ENCODE assay signal across 12 mouse cellular contexts in the genomic region with DNA sequence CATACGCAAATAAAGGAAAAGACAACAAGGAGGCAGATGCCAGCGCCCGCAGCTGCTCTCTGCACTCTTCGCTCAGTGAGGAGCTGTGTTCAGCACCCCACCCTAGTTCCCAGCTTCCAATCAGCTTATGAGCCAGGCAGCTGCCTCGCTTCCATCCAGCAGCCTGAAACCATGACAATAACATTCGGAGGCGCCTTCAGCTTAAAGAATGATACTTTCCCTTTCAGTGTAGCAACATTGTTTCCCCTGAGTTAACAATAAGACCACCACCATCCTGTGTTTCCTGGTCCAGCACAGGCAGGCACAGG.
DNase-seq lines count a peak whose midpoint lies in the region; ATAC-seq and TF ChIP-seq lines count a peak whose summit lies in the region.
"Had no signal": no experiment of that assay in that cellular context is flagged by ENCODE, and none has a peak within 500 bp of the region (broad histone marks: within the 10 kb centered on the region; RNA-seq: fewer than 3 reads in every experiment).

No protein-coding gene starts in this region.

- no peak for DNase-seq in heart, adult 2 months
- DNase-seq in midbrain, embryonic 10.5 days (ENCODE audit: low spot score) = no peak
- DNase-seq in brain, adult 2 months (ENCODE audit: low read depth, low spot score) = peak; percentile 70
- peak; percentile 70 for DNase-seq in midbrain, embryonic 14.5 days
- no peak for DNase-seq in lung, postnatal 36 days
- DNase-seq: cerebellum, postnatal 25 days; liver, postnatal 0 days; thymus, adult 2 months had no signal

- no peaks in the 10 kb centered on the region for H3K9me3 ChIP-seq in heart, embryonic 14.5 days (ENCODE audit: control insufficient read depth, low read length)
- H3K9me3 ChIP-seq in midbrain, embryonic 13.5 days = no peaks in the 10 kb centered on the region
- no peaks in the 10 kb centered on the region for H3K9me3 ChIP-seq in midbrain, embryonic 10.5 days (replicated peaks)
- H3K9me3 ChIP-seq in midbrain, embryonic 14.5 days (ENCODE audit: control insufficient read depth, low read length) = no peaks in the 10 kb centered on the region

- H3K79me2 ChIP-seq in heart, adult 2 months (replicated peaks; ENCODE audit: control insufficient read depth, insufficient read depth, low read length) = no peaks in the 10 kb centered on the region

- WGBS in heart, embryonic 14.5 days = 58% methylated on average over 7 of the region's 7 CpGs
- WGBS in heart, adult 2 months = 51% methylated on average over 7 of the region's 7 CpGs
- 39% methylated on average over 7 of the region's 7 CpGs for WGBS in midbrain, embryonic 13.5 days
- 63% methylated on average over 7 of the region's 7 CpGs for WGBS in midbrain, embryonic 10.5 days
- WGBS in midbrain, embryonic 14.5 days = 40% methylated on average over 7 of the region's 7 CpGs

- no peak overlapping the region for H3K4me2 ChIP-seq in heart, embryonic 14.5 days (ENCODE audit: low read length)
- no peak overlapping the region for H3K4me2 ChIP-seq in midbrain, embryonic 13.5 days (replicated peaks)
- no peak overlapping the region for H3K4me2 ChIP-seq in midbrain, embryonic 14.5 days (ENCODE audit: low read length)

- H3K27ac ChIP-seq in heart, embryonic 14.5 days (replicated peaks in 1 of 2; ENCODE audit: control insufficient read depth in 1 of 2, insufficient read depth in 1 of 2, low read depth in 2 of 2, low read length in 2 of 2) = no peak overlapping the region
- H3K27ac ChIP-seq in heart, adult 2 months = no peak overlapping the region
- peak overlapping the region; percentile 30; the same call in 1 of the 2 replicates for H3K27ac ChIP-seq in midbrain, embryonic 13.5 days
- no peak overlapping the region for H3K27ac ChIP-seq in midbrain, embryonic 10.5 days (replicated peaks)
- peak overlapping the region; percentile 56 for H3K27ac ChIP-seq in midbrain, embryonic 14.5 days (replicated peaks; ENCODE audit: low read depth, low read length)
- H3K27ac ChIP-seq: left cerebral cortex, adult 2 months had no signal

- H3K4me3 ChIP-seq in heart, embryonic 14.5 days (ENCODE audit: control insufficient read depth in 1 of 2, insufficient read depth in 1 of 2, low read depth in 1 of 2, low read length in 2 of 2) = no peak overlapping the region
- H3K4me3 ChIP-seq in heart, adult 2 months = no peak overlapping the region
- H3K4me3 ChIP-seq in midbrain, embryonic 13.5 days (replicated peaks) = no peak overlapping the region
- no peak overlapping the region for H3K4me3 ChIP-seq in midbrain, embryonic 10.5 days
- no peak overlapping the region for H3K4me3 ChIP-seq in midbrain, embryonic 14.5 days (replicated peaks; ENCODE audit: low read depth, low read length)
- H3K4me3 ChIP-seq: left cerebral cortex, adult 2 months; myocyte had no signal

- H3K27me3 ChIP-seq in heart, embryonic 14.5 days (ENCODE audit: control insufficient read depth, insufficient read depth, low read length) = no peaks in the 10 kb centered on the region; the same call in 1 of the 2 replicates
- no peaks in the 10 kb centered on the region for H3K27me3 ChIP-seq in heart, adult 2 months (ENCODE audit: control insufficient read depth, insufficient read depth, low read length)
- H3K27me3 ChIP-seq in midbrain, embryonic 13.5 days = no peaks in the 10 kb centered on the region
- no peaks in the 10 kb centered on the region for H3K27me3 ChIP-seq in midbrain, embryonic 10.5 days (ENCODE audit: low read depth, poor library complexity, severe bottlenecking)
- H3K27me3 ChIP-seq in midbrain, embryonic 14.5 days (ENCODE audit: control insufficient read depth, insufficient read depth, low read length) = no peaks in the 10 kb centered on the region

- H3K4me1 ChIP-seq in heart, embryonic 14.5 days (ENCODE audit: control insufficient read depth in 2 of 2, insufficient read depth in 2 of 2, low read length in 2 of 2) = no peaks in the 10 kb centered on the region
- no peaks in the 10 kb centered on the region for H3K4me1 ChIP-seq in heart, adult 2 months (ENCODE audit: control insufficient read depth, insufficient read depth, low read length)
- peaks cover 17% of the 10 kb centered on the region for H3K4me1 ChIP-seq in midbrain, embryonic 13.5 days (replicated peaks)
- peaks cover 8% of the 10 kb centered on the region for H3K4me1 ChIP-seq in midbrain, embryonic 10.5 days
- peaks cover 7% of the 10 kb centered on the region; the same call in 1 of the 2 replicates for H3K4me1 ChIP-seq in midbrain, embryonic 14.5 days (ENCODE audit: control insufficient read depth, insufficient read depth, low read length)

- ATAC-seq in heart, embryonic 14.5 days (ENCODE audit: insufficient number of reproducible peaks, insufficient read depth, low FRiP score, low read depth) = 0 out of 2 replicates have a peak, but pooled peaks have one; percentile 33
- ATAC-seq in midbrain, embryonic 13.5 days = peak; percentile 60; the same call in 1 of the 2 replicates
- ATAC-seq in midbrain, embryonic 14.5 days (ENCODE audit: low FRiP score, low TSS enrichment) = no peak
- ATAC-seq: liver, postnatal 0 days had no signal

- intact Hi-C loops in heart, adult 2 months (cut with DNase I) = no loop called here

- no peak overlapping the region for H3K9ac ChIP-seq in heart, embryonic 14.5 days (ENCODE audit: low read length)
- no peak overlapping the region for H3K9ac ChIP-seq in heart, adult 2 months (ENCODE audit: low read depth, low read length)
- H3K9ac ChIP-seq in midbrain, embryonic 13.5 days (replicated peaks) = no peak overlapping the region
- no peak overlapping the region for H3K9ac ChIP-seq in midbrain, embryonic 14.5 days (replicated peaks; ENCODE audit: low read length)
- H3K9ac ChIP-seq: liver, postnatal 0 days had no signal

- H3K36me3 ChIP-seq in heart, embryonic 14.5 days (ENCODE audit: control insufficient read depth, insufficient read depth, low read length) = no peaks in the 10 kb centered on the region
- no peaks in the 10 kb centered on the region for H3K36me3 ChIP-seq in heart, adult 2 months (ENCODE audit: control insufficient read depth, insufficient read depth, low read length)
- no peaks in the 10 kb centered on the region for H3K36me3 ChIP-seq in midbrain, embryonic 13.5 days
- H3K36me3 ChIP-seq in midbrain, embryonic 10.5 days = no peaks in the 10 kb centered on the region
- H3K36me3 ChIP-seq in midbrain, embryonic 14.5 days (ENCODE audit: control insufficient read depth, insufficient read depth, low read length) = no peaks in the 10 kb centered on the region

- TF ChIP-seq EP300 in heart, adult 2 months (IDR thresholded peaks at IDR 0.05; ENCODE audit: insufficient read depth, low read depth, low read length) = no peak

- TF ChIP-seq POLR2A in heart, adult 2 months (IDR thresholded peaks at IDR 0.05; ENCODE audit: insufficient read depth, low read depth, low read length) = no peak

- no peak for TF ChIP-seq CTCF in heart, adult 2 months (IDR thresholded peaks at IDR 0.05)

Comparison
In these comparisons a context has a peak if more than half of its experiments do, and no peak if none do; other contexts are left out.
1. H3K27ac ChIP-seq: peak in midbrain, embryonic 13.5 days (single experiment) and midbrain, embryonic 14.5 days (single experiment); none in heart, embryonic 14.5 days (0 of 2), heart, adult 2 months (single experiment) and midbrain, embryonic 10.5 days (single experiment).
2. DNase-seq: peak in brain, adult 2 months (single experiment) and midbrain, embryonic 14.5 days (single experiment); none in heart, adult 2 months (0 of 2), midbrain, embryonic 10.5 days (single experiment) and lung, postnatal 36 days (single experiment).